ENCODE assay signal across 30 mouse cellular contexts in the genomic region with DNA sequence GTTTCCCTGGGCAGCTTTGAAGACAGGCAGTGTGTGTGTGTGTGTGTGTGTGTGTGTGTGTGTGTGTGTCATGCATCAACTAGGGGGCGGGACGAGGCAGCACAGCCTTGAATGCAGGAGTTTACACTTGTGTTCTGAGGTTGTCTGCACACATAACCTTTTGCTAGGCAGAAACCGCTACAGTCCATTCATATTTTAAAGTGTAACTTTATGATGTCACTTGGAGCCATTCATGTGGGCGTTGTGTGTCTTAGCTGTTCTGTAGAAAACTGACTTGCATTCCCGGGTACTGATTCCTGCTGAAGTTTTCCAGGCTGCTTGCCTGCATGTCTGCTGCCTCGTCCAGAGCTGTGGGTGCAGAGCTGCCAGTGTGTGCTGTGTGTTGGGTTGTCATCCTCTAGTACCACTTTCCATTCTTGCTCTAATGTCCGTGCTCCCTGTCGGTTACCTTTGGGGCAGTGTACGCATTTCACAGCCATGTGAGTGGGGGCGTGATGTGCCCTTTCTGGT.
DNase-seq lines count a peak whose midpoint lies in the region; ATAC-seq and TF ChIP-seq lines count a peak whose summit lies in the region.
"Had no signal": no experiment of that assay in that cellular context is flagged by ENCODE, and none has a peak within 500 bp of the region (broad histone marks: within the 10 kb centered on the region; RNA-seq: fewer than 3 reads in every experiment).

No protein-coding gene starts in this region.

- H3K36me3 ChIP-seq in heart, embryonic 11.5 days (ENCODE audit: control insufficient read depth, insufficient read depth, low read length): peaks cover 10% of the 10 kb centered on the region
- peaks cover 24% of the 10 kb centered on the region for H3K36me3 ChIP-seq in liver, postnatal 0 days (replicated peaks; ENCODE audit: insufficient read depth, low read length)

- no peak overlapping the region for H3K4me3 ChIP-seq in heart, embryonic 11.5 days (ENCODE audit: low read depth, low read length)
- no peak overlapping the region for H3K4me3 ChIP-seq in liver, postnatal 0 days (ENCODE audit: low read depth, low read length)
- H3K4me3 ChIP-seq: embryonic facial prominence, embryonic 13.5 days; erythroblast, embryonic 14.5 days; heart, embryonic 15.5 days; hindbrain, embryonic 12.5 days; limb, embryonic 12.5 days; liver, embryonic 15.5 days; megakaryocyte, embryonic 14.5 days; midbrain, embryonic 13.5 days had no signal

- no peaks in the 10 kb centered on the region for H3K9me3 ChIP-seq in heart, embryonic 11.5 days (replicated peaks; ENCODE audit: control insufficient read depth, low read length)
- H3K9me3 ChIP-seq in liver, postnatal 0 days (ENCODE audit: low read length): no peaks in the 10 kb centered on the region
- H3K9me3 ChIP-seq: embryonic facial prominence, embryonic 13.5 days; heart, embryonic 15.5 days; hindbrain, embryonic 12.5 days; limb, embryonic 12.5 days; liver, embryonic 15.5 days; megakaryocyte, embryonic 14.5 days; midbrain, embryonic 13.5 days had no signal

- no peak overlapping the region for H3K27ac ChIP-seq in heart, embryonic 11.5 days (ENCODE audit: low read depth, low read length)
- H3K27ac ChIP-seq in liver, postnatal 0 days (ENCODE audit: low read depth): no peak overlapping the region
- H3K27ac ChIP-seq: embryonic facial prominence, embryonic 13.5 days; heart, embryonic 15.5 days; hindbrain, embryonic 12.5 days; hindbrain, postnatal 0 days; limb, embryonic 12.5 days; liver, embryonic 15.5 days; midbrain, embryonic 13.5 days; stomach, postnatal 0 days had no signal

- no peak for TF ChIP-seq CTCF in liver, postnatal 0 days (IDR thresholded peaks at IDR 0.05; ENCODE audit: low read depth)

- intact Hi-C loops in left cerebral cortex, postnatal 4 days (cut with DNase I): no loop called here

- peak; percentile 80 for DNase-seq in heart, adult 11 months
- DNase-seq in left cerebral cortex, adult 11 months (ENCODE audit: low spot score): peak; percentile 22
- DNase-seq in left cerebral cortex, postnatal 4 days: no peak
- DNase-seq in right cerebral cortex, adult 2 months (ENCODE audit: low spot score in 2 of 2): peak; percentile 27 to 38
- DNase-seq in right cerebral cortex, postnatal 25 days: no peak
- DNase-seq in liver, postnatal 0 days: no peak
- DNase-seq: adrenal gland, postnatal 25 days; cerebellum, adult 18-20 months; cerebellum, postnatal 10 days; gastrocnemius, postnatal 14 days; heart, postnatal 36 days; kidney, adult 9 months; kidney, postnatal 10 days; lung, postnatal 4 days; right cerebral cortex, postnatal 4 days; thymus, adult 2 months; thymus, postnatal 36 days had no signal

- peaks cover 16% of the 10 kb centered on the region; the same call in 1 of the 2 replicates for H3K4me1 ChIP-seq in heart, embryonic 11.5 days (ENCODE audit: control insufficient read depth, insufficient read depth, low read length)
- H3K4me1 ChIP-seq in liver, postnatal 0 days (ENCODE audit: insufficient read depth): no peaks in the 10 kb centered on the region
- H3K4me1 ChIP-seq: hindbrain, embryonic 12.5 days; midbrain, embryonic 13.5 days had no signal

- TF ChIP-seq EP300 in liver, postnatal 0 days (IDR thresholded peaks at IDR 0.05; ENCODE audit: low read depth): no peak

- no peak overlapping the region for H3K4me2 ChIP-seq in heart, embryonic 11.5 days
- H3K4me2 ChIP-seq in liver, postnatal 0 days (ENCODE audit: low read depth, low read length): no peak overlapping the region
- H3K4me2 ChIP-seq: embryonic facial prominence, embryonic 13.5 days; heart, embryonic 15.5 days; hindbrain, embryonic 12.5 days; limb, embryonic 12.5 days; liver, embryonic 15.5 days; midbrain, embryonic 13.5 days had no signal

- no peak for ATAC-seq in heart, embryonic 11.5 days (replicated peaks; ENCODE audit: insufficient number of reproducible peaks, low FRiP score, low TSS enrichment)
- ATAC-seq in liver, postnatal 0 days: no peak
- ATAC-seq: forebrain, embryonic 16.5 days; hindbrain, postnatal 0 days; intestine, postnatal 0 days; midbrain, embryonic 13.5 days had no signal

- no peak overlapping the region for H3K9ac ChIP-seq in heart, embryonic 11.5 days (ENCODE audit: low read depth, low read length)
- H3K9ac ChIP-seq in liver, postnatal 0 days (replicated peaks): no peak overlapping the region
- H3K9ac ChIP-seq: embryonic facial prominence, embryonic 13.5 days; heart, embryonic 15.5 days; hindbrain, embryonic 12.5 days; limb, embryonic 12.5 days; liver, embryonic 15.5 days; midbrain, embryonic 13.5 days had no signal

- H3K27me3 ChIP-seq in heart, embryonic 11.5 days (ENCODE audit: control insufficient read depth, insufficient read depth, low read length): no peaks in the 10 kb centered on the region
- H3K27me3 ChIP-seq in liver, postnatal 0 days (ENCODE audit: insufficient read depth, low read length): no peaks in the 10 kb centered on the region
- H3K27me3 ChIP-seq: embryonic facial prominence, embryonic 13.5 days; heart, embryonic 15.5 days; hindbrain, embryonic 12.5 days; limb, embryonic 12.5 days; liver, embryonic 15.5 days; megakaryocyte, embryonic 14.5 days; midbrain, embryonic 13.5 days had no signal

- WGBS in heart, embryonic 11.5 days (ENCODE audit: insufficient replicate concordance): 83% methylated on average over 10 of the region's 10 CpGs
- WGBS in liver, postnatal 0 days (ENCODE audit: insufficient replicate concordance): 83% methylated on average over 10 of the region's 10 CpGs

Comparison
In these comparisons a context has a peak if more than half of its experiments do, and no peak if none do; other contexts are left out.
1. DNase-seq: peak in heart, adult 11 months (single experiment), left cerebral cortex, adult 11 months (single experiment) and right cerebral cortex, adult 2 months (2 of 2); none in left cerebral cortex, postnatal 4 days (single experiment), right cerebral cortex, postnatal 25 days (single experiment) and liver, postnatal 0 days (single experiment).